Mouse (Mus musculus) bone marrow, adult 2 months (tissue): ENCODE results near the gene Skp2. TPM values are rescaled to one million over a fixed set of nuclear protein-coding genes. Genes with fewer than 3 reads are reported as not detected.
A peak's percentile ranks its signal among the peaks of the same experiment; 100 is the strongest.

ENCODE experiments used
- H3K27ac ChIP-seq: fragments of 200-500 bp; 2 replicates; pipeline ENCODE4 v1.5.1; 2012; ENCODE audit warnings: low read depth, mild to moderate bottlenecking, control low read depth, inconsistent platforms, low read length; ENCODE audit not compliant: control insufficient read depth, poor library complexity, insufficient read depth
- H3K4me1 ChIP-seq: fragments of 200-500 bp; 2 replicates; pipeline ENCODE4 v1.6.1; 2011; ENCODE audit warnings: low read length; ENCODE audit not compliant: control insufficient read depth, insufficient read depth
- H3K4me3 ChIP-seq: fragments of 200-500 bp; replicated peaks from 2 replicates; pipeline ENCODE3; 2011; ENCODE audit warnings: mild to moderate bottlenecking, low read depth, low read length, control low read depth; ENCODE audit not compliant: control insufficient read depth
- CTCF ChIP-seq: fragments of 200-500 bp; IDR thresholded peaks from 2 replicates; pipeline ENCODE4 v1.5.1; 2011; ENCODE audit warnings: low read length, control low read depth; ENCODE audit not compliant: control insufficient read depth, insufficient read depth
- POLR2A ChIP-seq: fragments of 200-500 bp; IDR thresholded peaks from 2 replicates; pipeline ENCODE4 v1.6.1; 2011; ENCODE audit warnings: low read depth, mild to moderate bottlenecking, control low read depth, low read length, borderline replicate concordance; ENCODE audit not compliant: control insufficient read depth
- WGBS: fragments of 180-500 bp; shearing (Covaris S2); methylation state at CpG from one replicate; pipeline ENCODE4 v1.1.7; 2018; 5-methylcytosine and 5-hydroxymethylcytosine counted together
- polyA plus RNA-seq: library from polyadenylated mRNA; stranded (reverse); fragments of >200 nt; gene quantifications from 2 replicates; pipeline ENCODE4 v1.2.4, GENCODE M21; 2011; ENCODE audit warnings: low replicate concordance; ENCODE audit not compliant: missing spikeins, insufficient read depth, insufficient read length

Skp2 gene
- polyA plus RNA-seq, 1 experiment: 8.0 TPM

DNA sequence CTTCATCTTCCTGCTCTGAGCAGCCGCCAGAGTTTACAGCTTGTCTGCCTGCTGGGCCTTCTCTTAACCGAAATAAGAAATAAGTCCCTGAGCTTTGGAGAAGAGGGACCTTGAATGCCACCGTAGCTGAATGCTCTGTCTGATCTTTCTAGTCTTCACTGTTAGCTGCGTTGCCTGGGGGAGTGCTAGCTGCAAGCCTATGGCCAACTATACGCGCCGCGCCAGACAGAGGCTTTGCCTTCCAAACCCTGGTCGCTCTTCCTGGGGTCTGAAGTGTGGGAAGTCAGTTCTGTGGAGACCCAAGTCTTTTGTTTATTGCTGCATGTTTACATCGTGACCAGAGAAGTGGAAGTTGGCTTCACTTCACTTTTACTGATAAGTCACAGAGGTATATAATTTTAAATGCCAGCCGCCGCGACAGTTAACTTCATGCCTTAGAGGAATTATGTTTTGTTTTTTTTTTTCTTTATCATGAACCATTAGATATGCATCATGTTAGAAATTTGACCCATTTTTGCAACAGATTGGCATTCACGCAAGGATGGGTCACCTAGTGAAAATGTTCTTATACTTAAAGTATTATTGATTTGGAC, 79.5 kb downstream of the Skp2 start:
- Histone ChIP-seq H3K4me3 (no peak overlapping the region), H3K4me1 (peaks cover 2% of the 10 kb centered on the region), H3K27ac (peak overlapping the region; percentile 54)
- WGBS: 59% methylated on average over 14 of the region's 14 CpGs
- TF ChIP-seq POLR2A: no peak
- no peak for TF ChIP-seq CTCF

DNA sequence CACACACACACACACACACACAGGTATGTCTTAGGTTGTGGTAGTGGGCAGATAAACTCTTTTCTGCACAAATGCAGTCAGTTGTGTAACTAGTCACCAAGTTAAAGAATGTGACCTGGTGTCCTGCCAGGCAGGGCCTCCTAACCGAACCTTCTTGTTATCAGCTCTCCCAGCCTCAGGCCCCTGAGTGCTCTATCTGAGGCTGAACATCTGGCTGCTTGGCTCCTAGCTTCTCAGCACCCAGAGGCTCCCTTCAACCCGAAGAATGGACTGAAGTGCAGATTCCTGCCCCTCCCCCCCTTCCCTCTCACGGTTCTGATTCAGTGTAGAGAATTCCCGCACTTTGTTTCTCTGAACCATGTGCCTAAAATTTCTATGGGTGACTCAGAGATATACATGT, 80.6 kb downstream of the Skp2 start:
- WGBS: 23% methylated on average over 4 of the region's 4 CpGs
- TF ChIP-seq CTCF (no peak), POLR2A (no peak)
- Histone ChIP-seq H3K4me1 (peaks cover 2% of the 10 kb centered on the region), H3K27ac (peak overlapping the region; percentile 18; the same call in 1 of the 2 replicates), H3K4me3 (no peak overlapping the region)

DNA sequence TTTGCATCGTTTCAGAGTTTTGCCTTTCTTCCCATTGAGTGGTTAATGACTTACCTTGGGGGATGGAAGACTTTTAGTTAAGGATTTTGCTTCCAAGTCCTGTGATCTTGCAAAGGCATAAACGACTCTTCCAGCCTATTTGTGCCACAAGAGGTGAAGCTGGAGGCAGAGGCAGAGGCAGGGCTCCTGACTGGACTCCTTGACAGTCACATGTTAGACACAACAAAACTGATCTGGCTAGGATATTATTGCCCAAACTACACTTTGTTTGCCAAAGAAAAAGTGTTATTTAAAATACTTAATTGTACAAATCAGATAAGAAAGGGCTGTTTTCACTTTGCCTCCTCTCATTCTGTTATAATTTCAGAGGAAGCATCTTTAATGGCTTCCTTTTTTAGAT, 81.1 kb downstream of the Skp2 start:
- Histone ChIP-seq H3K4me1 (peaks cover 2% of the 10 kb centered on the region), H3K27ac (peak overlapping the region; percentile 85), H3K4me3 (peak overlapping the region; percentile 44)
- 25% methylated on average over 2 of the region's 2 CpGs for WGBS
- TF ChIP-seq CTCF: no peak
- no peak for TF ChIP-seq POLR2A

DNA sequence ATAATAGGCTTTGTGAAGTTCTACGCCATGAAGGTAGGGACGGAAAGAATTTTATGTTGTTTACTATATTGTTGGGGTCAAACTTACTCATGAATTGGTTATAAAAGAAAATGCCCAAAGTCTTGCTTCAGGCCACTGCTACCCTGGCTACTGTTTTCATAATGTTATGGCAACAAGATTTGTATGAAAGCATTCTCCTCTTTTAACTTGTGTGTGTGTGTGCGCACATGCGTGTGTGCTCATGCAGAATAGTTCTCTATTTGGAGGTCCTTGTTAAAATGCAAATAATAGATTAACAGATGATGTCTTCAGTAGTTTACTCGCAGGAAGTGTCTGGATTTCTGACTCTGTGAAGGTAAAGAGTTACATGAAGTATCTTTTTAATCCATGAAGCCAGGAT, 81.5 kb downstream of the Skp2 start:
- no peak overlapping the region for H3K27ac ChIP-seq
- no peak overlapping the region for H3K4me3 ChIP-seq
- H3K4me1 ChIP-seq: peaks cover 2% of the 10 kb centered on the region
- TF ChIP-seq POLR2A: no peak
- no peak for TF ChIP-seq CTCF
- 64% methylated on average over 5 of the region's 5 CpGs for WGBS

DNA sequence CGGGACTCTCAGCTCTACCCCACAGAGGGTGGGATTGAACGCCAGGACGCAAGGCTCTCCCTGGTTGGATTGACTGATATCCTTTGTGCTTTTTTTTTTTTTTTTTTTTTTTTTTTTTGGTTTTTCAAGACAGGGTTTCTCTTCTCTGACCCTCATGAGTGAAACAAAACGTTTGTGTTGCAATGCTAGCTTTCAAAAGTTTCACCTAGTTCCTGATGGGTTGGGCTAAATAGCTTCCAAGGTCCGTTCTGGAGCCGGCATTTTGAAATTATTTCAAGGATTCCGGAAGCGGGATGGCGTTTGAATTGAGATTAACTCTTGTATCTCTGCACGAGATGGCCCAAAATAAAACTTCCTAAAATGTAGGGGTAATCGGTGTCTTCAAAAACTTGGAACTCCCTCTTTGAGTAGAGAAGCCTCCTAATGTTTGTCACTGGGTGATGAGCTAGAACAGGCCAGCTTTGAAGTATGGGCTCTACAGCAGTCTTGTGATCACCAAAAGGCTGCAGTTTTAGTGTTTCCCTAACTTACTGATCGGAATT, 82.1 kb downstream of the Skp2 start:
- TF ChIP-seq POLR2A: no peak
- H3K27ac ChIP-seq: no peak overlapping the region
- WGBS: 16% methylated on average over 12 of the region's 12 CpGs
- peak overlapping the region; percentile 70 for H3K4me3 ChIP-seq
- H3K4me1 ChIP-seq: peaks cover 2% of the 10 kb centered on the region

DNA sequence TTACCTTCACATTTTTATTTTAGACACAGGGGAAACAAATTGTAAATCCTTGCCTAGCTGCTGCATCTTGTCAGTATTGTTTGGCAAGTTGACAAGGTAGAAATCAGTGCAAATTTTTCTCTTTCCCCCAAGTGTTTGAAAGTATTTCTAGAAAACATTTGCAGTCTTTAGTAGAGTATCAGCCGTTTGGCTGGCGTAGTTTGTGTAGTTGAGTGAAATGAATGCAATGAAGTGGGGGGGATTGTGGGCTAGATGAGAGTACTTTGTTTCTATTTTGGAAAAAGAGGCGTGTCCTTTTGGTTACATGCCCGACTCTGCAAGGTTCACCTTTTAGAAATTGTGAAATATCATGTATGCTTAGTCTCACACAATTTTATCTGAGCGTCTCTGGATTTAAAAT, 82.6 kb downstream of the Skp2 start:
- peaks cover 2% of the 10 kb centered on the region for H3K4me1 ChIP-seq
- WGBS: 1% methylated on average over 5 of the region's 5 CpGs
- TF ChIP-seq CTCF (no peak), POLR2A (no peak)
- H3K4me3 ChIP-seq: peak overlapping the region; percentile 70
- H3K27ac ChIP-seq: no peak overlapping the region

DNA sequence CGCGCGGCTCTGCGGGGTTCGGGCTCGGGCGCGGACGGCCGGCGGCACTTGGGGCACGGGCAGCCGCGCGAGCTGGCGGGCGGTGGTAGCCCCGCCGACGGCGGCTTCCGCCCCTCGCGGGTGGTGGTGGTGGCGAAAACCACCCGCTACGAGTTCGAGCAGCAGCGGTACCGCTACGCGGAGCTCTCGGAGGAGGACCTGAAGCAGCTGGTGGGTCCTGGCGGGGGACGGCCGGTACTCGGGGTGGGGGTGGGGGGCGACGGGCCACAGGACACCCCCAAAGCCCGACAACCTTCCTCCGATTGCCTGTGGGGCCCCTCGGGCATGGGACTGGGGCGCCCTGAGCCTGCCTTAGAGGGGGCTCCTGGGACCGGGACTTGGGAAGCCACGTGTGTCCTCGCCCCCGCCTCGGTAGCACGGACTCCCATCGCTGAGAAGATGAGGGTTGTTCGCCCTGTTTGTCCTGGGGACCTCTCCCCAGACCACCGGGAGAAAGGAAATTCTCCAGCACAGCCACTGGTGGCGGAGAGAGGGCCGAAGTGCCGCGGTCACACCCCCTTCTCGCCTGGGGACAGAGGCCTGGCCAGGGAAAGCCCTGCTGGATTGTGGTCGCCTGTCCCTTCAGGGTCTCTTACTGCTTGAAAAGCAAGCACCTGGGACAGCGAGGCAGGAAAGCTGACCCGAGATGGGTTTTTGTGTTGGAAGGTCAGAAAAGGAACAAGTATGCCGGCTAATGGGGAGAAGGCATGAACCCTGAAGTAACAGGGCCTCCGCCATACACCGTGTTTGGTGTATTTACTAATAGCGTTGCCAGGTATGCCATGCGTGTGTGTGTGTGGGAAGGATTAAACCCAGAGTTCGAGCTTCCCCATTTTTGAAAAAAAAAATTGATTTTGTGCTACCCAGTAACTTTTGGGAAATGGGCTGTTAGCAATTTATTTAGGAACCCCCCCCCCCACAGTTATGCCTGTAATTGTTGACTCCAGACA, 83.4 kb downstream of the Skp2 start:
- WGBS: under 1% methylated on average over 65 of the region's 66 CpGs
- peaks cover 2% of the 10 kb centered on the region for H3K4me1 ChIP-seq
- peak overlapping the region; percentile 98 for H3K27ac ChIP-seq
- TF ChIP-seq POLR2A (0 out of 2 replicates have a peak, but pooled peaks have one; percentile 12), CTCF (no peak)
- H3K4me3 ChIP-seq: peak overlapping the region; percentile 93

DNA sequence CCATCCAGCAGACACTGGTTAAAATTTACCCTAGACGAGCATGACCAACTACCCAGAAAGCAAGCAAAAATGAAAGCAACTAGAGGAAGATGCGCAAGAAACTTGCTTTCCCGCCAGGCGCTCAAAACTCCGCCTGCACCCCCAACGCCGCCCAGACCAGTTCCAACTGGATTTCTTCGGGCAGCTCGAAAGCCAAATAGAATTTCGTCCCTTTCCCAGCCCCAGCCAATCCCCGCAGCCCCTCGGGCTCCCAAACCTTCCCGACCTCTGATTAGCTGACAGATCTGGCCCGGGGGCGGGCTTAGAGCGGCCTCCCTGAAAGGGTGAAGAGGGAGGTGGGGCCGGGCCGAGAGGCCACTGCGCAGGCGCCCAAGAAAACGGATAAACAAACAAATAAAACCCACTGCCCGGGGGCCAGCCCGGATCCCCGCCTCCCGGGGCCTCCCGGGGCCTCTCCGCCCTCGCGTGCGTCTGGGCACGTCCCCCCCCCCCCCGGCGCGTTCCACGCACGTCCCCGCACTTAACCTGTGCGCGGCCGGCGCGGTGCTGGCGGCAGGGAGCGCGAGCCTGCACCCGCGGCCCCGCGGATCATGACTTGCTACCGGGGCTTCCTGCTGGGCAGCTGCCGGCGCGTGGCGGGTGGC, 84.2 kb downstream of the Skp2 start, which contains the start of gene Nadk2:
Gene Nadk2, plus strand, starts transcription at position 349 of the 644 bp plus-strand sequence.
- no peak for TF ChIP-seq CTCF
- TF ChIP-seq POLR2A: peak; percentile 48; the same call in 1 of the 2 replicates
- H3K27ac ChIP-seq: peak within 1 kb of the TSS; percentile 98
- peak within 1 kb of the TSS; percentile 93 for H3K4me3 ChIP-seq
- H3K4me1 ChIP-seq: peaks cover 2% of the 10 kb centered on the region
- WGBS: under 1% methylated on average over 54 of the region's 54 CpGs
